Mouse (Mus musculus): ENCODE measurements around the gene Tmem86b.

DNA sequence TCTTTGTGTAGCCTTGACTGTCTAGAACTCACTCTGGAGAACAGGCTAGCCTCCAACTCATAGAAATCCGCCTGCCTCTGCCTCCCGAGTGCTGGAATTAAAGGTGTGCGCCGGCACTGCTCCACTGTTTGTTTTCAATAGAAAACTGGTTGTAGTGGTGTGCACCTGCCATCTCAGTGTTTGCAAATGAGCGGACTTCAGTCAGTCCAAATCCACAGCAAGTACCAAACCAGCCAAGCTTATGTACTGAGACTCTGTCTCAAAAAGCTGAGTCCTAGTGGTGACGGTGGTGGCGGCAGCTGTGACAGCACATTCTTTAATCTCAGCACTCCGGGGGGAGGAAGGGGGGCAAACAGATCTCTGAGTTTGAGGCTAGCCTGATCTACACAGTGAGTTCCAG is 37.3 kb upstream of the Tmem86b start:
- no peak for TF ChIP-seq CTCF (IDR thresholded peaks at IDR 0.05; ENCODE audit: control insufficient read depth, insufficient read depth, low read length)
- no peak for TF ChIP-seq POLR2A (IDR thresholded peaks at IDR 0.05; ENCODE audit: borderline replicate concordance, control insufficient read depth, low read depth, low read length)
